Mouse (Mus musculus): ENCODE measurements around the gene Atp2b2.

DNA sequence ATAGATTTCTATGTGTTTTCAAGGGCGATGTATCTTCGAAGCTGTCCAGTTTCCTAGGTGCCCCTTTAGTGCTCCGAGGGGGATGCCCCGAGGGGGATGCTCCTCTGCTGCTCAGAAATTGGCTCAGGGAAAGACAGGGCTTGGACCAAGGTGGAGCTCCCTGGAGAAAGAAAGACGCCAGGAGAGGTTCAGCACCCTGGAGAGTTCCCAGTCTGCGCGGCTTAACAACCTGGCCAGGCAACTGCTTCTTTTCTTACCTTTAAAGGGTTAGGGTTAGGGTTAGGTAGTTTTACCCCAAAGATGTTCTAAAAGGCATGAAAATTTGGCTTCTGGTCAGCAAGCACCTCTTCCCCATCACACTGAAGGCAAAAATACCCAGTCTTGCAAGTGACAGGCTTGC, 44.7 kb upstream of the Atp2b2 start:
- no peak for TF ChIP-seq POLR2A (IDR thresholded peaks at IDR 0.05; ENCODE audit: control insufficient read depth in 1 of 2, insufficient read depth in 1 of 2, low read depth in 1 of 2, low read length in 2 of 2, poor library complexity in 1 of 2)
- TF ChIP-seq MAFK (IDR thresholded peaks at IDR 0.05; ENCODE audit: borderline replicate concordance, low read depth, low read length): no peak

Data from MEL (cell line).